Mouse (Mus musculus) thymus, adult 2 months (tissue): ENCODE measurements at regions not wholly inside any gene's neighbourhood (a gene's known extent, or its start where the extent isn't known, plus 50 kb on each side); places are given as distances from the start of the nearest gene placed in this dataset.

Source experiments
- CTCF ChIP-seq: fragments of 200-500 bp; IDR thresholded peaks from 2 replicates; pipeline ENCODE4 v1.5.1; 2012; ENCODE audit warnings: mild to moderate bottlenecking, control low read depth, low read length, moderate library complexity, borderline replicate concordance; ENCODE audit not compliant: control insufficient read depth, poor library complexity, insufficient read depth; ENCODE audit errors: extremely low read depth
- POLR2A ChIP-seq: fragments of 200-500 bp; IDR thresholded peaks from 2 replicates; pipeline ENCODE4 v1.6.1; 2012; ENCODE audit warnings: mild to moderate bottlenecking, low read length, control low read depth, moderate library complexity; ENCODE audit not compliant: control insufficient read depth, poor library complexity, insufficient read depth; ENCODE audit errors: extremely low read depth

- TF ChIP-seq POLR2A (no peak), CTCF (no peak)
These were observed 117.1 kb upstream of the Pkdcc start for GRCm38 (mm10) chr17:83097998-83098397.
